Mouse (Mus musculus) megakaryocyte-erythroid progenitor cell, adult 5-6 weeks (primary cell): ENCODE results near the gene Tgfbrap1. TPM values are rescaled to one million over a fixed set of nuclear protein-coding genes. Genes with fewer than 3 reads are reported as not detected.
"Not testable (repeated sequence)": the region's sequence is repeated elsewhere in the genome, so short reads cannot be mapped to it uniquely, and the experiment has no call there.

ENCODE experiments used
- ATAC-seq: replicated peaks from 2 replicates; pipeline ENCODE4 v1.8.0; 2016; ENCODE audit warnings: mild to moderate bottlenecking, inconsistent platforms; ENCODE audit not compliant: severe bottlenecking, poor library complexity, low FRiP score, low TSS enrichment
- total RNA-seq, 2 experiments: library from RNA; stranded (forward) in 1 of 2; stranded (reverse) in 1 of 2; fragments of 200-1000, 215-1000 nt in 1 of 2; fragments of >200 nt in 1 of 2; fragmentation: Nextera tagmentation in 1 of 2; gene quantifications; 2 replicates each; pipeline ENCODE4 v1.2.3; 2014 to 2017

The Tgfbrap1 gene
- total RNA-seq, 2 experiments from 2014 or later, result 16.9 to 23.1 TPM

DNA sequence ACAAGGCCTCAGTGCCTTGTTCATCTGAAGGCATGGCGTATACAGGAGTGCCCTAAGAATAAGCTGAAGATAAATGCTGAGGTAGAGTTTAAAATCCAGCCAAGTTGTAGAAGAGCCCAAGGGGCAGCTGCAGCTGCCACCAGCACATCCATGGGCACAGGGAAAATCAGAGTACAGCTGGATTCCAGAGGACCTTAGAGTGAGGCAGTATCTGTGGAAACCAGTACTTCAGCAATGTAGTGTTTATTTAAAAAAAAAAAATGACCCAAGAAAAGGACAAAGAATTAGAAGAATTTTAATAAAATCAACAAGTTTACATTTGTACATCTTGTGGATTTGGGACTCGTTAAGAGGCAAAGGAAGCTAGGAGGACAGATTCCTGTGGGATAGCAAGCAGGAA lies 51.4 kb downstream of the Tgfbrap1 start:
- no peak for ATAC-seq

DNA sequence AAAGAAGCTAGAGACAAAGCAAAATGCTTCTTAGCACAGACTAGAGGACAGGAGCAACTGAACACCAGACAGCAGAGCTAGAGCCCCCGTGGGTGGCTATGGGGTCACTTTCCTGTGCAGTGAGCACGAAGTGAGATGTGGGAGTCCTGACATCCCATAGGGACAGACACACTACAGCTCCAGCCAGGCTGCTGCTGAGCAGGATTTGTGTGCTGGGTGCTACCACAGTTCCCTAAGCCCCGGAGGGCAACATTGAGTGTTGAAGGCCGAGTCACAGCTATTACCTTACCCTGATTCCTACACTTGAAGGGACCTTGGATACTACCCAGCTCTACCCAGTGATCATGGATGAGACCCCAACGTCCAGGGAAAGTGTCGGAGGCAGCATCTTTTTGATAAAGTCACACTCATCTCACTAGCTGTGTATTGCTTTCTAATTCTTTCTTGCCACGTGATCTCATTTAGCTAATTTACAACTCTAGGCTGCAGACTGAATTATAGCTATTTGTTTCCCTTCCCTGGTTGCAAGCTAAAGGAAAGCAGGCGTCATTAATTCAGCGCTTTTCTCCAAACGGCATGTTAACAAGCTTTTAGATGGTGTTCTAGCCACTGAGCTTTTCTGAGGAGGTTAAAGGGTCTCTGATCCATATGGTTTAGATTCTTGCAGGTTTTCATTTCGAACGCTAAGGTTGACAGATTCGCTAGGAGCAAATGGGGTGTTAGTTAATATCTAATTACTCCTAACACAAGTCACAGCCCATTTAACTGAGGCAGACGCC lies 53.0 kb downstream of the Tgfbrap1 start:
- ATAC-seq, result no peak

- ATAC-seq, result no peak
Measured at GRCm38 (mm10) chr1:43042271-43042670, 56.2 kb downstream of the Tgfbrap1 start.

GRCm38 (mm10) chr1:43036014-43036413 lies 62.4 kb downstream of the Tgfbrap1 start:
- ATAC-seq, result no peak

GRCm38 (mm10) chr1:43015153-43015685 lies 83.2 kb downstream of the Tgfbrap1 start:
- not testable (repeated sequence) for ATAC-seq

DNA sequence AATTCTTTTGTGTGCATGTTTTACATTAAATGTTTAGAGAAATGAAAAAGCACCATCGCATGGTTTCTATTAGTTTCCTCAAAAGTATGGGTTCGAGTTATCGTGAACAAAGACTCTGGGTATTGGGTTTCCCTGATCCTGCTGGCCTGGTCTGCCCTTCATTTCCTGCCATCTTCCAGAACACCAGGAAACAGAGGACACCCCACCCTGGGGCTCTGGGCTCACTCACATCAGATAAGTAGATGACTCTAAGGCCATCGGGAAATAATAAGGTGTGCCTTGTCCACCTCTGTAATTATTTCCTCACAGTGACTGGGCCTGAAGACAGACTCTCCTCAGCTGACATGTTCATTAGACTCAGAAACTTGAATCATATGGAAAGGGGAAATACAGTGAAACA lies 88.0 kb downstream of the Tgfbrap1 start:
- no peak for ATAC-seq

- no peak for ATAC-seq
Measured at GRCm38 (mm10) chr1:43006524-43006923, 91.9 kb downstream of the Tgfbrap1 start.

GRCm38 (mm10) chr1:43006051-43006514 lies 92.4 kb downstream of the Tgfbrap1 start:
- ATAC-seq, result no peak

Other genes with a start within 250 kb of the Tgfbrap1 start
- 92.2 and 100 TPM in 2 replicates for gene Mrps9, start 247.4 kb downstream of the Tgfbrap1 start, total RNA-seq (2014; fragmentation: Nextera tagmentation)
- 83.1 and 105 TPM in 2 replicates for gene Mrps9, start 247.4 kb downstream of the Tgfbrap1 start, total RNA-seq (2017)
- gene Gpr45, start 145.8 kb downstream of the Tgfbrap1 start, total RNA-seq (2014; fragmentation: Nextera tagmentation), result not detected in 2 replicates
- gene Gpr45, start 145.8 kb downstream of the Tgfbrap1 start, total RNA-seq (2017), result not detected in 2 replicates
- gene AI597479, start 73 bp upstream of the Tgfbrap1 start, total RNA-seq (2014; fragmentation: Nextera tagmentation), result 9.2 and 12.5 TPM in 2 replicates
- gene AI597479, start 73 bp upstream of the Tgfbrap1 start, total RNA-seq (2017), result 20.3 and 27.2 TPM in 2 replicates
- not detected in 2 replicates for gene Fhl2, start 98.3 kb upstream of the Tgfbrap1 start, total RNA-seq (2014; fragmentation: Nextera tagmentation)
- not detected in 2 replicates for gene Fhl2, start 98.3 kb upstream of the Tgfbrap1 start, total RNA-seq (2017)